Mouse (Mus musculus): ENCODE results near the gene Ccin. TPM values are rescaled to one million over a fixed set of nuclear protein-coding genes. Genes with fewer than 3 reads are reported as not detected.

The Ccin gene
- not detected for polyA plus RNA-seq (2014; fragmentation: Illumina TruSeq; extraction: RNeasy Lipid Tissue Mini Kit (QIAGEN cat#74804); ENCODE audit: insufficient read depth, low read depth, low replicate concordance)

DNA sequence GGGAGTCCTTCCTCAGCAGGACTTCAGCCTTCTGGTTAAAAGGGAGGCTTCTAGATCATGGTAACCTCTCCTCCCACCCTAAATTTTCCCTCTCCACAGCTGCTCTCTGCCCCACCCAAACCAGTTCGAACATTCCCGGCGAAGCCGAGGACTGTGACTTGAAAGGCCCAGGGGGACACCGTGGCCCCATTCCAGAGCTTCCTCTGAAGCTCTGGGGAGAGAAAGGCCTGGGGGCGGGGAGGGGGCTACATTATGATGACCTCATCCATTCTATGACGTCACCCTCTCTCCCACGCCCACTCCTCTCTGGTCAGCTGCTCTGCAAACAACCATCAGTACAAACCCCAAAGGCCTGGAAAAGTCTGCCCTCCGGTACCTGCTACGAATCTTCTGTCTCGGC lies at the start of gene Ccin:
TSS of gene Ccin (plus strand) at position 303 of the 400 bp plus-strand sequence.

DNA sequence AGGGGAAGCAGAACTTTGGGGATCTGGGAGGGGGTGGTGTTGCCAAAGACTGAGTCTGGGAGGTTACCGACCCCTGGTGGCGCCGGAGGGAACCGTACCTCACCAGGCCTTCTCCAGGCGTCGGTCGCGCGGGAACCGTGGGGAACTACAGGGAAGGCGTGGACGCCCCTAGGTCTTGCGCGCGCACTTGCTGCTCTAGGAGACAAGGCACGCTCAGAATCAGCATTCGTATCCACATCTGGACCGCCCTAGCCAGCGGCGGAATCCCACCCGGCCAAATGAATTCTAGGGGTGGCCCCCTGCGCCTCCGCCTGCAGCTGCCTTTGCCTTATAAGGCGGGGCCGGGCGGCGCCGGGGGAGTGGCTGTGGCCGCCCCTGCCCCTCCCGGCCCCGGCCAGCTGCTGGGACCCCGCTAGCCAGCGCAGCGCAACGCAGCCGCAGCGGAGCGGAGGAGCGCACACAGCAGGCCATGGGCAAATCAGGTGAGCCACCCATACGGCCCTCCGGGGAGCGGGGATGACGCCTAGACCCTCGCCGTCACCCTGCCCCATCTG lies 25.9 kb upstream of the Ccin start, which contains the start of gene Glipr2:
TSS of gene Glipr2 (plus strand) at position 110 of the 554 bp plus-strand sequence.

DNA sequence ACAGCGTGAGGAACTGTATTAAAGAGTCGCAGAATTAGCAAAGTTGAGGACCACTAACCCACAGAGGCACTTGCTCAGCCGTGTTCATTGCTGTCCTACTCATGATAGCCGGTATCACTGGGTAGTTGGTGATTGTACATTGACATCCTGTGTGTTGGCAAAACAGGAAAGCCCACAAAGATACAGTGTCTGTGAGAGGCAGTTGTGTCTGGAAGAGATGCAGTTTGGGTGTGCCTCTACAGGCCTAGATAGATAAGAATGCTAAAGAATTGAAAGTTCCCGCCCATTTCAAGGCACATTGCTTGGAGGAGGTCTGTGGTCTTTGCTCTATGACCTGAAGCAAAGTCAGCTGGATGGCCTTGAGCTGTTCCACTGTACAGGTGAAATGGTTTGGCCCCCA lies 20.8 kb downstream of the Ccin start, which contains the start of gene Clta:
TSS of gene Clta (plus strand) at position 327 of the 400 bp plus-strand sequence.

Other genes starting within 250 kb of the Ccin start
- not detected for gene Olfr159, start 212.5 kb upstream of the Ccin start, polyA plus RNA-seq (2014; fragmentation: Illumina TruSeq; extraction: RNeasy Lipid Tissue Mini Kit (QIAGEN cat#74804); ENCODE audit: insufficient read depth, low read depth, low replicate concordance)
- gene Olfr156, start 159.6 kb upstream of the Ccin start, polyA plus RNA-seq (2014; fragmentation: Illumina TruSeq; extraction: RNeasy Lipid Tissue Mini Kit (QIAGEN cat#74804); ENCODE audit: insufficient read depth, low read depth, low replicate concordance): not detected
- gene Olfr157, start 143.3 kb upstream of the Ccin start, polyA plus RNA-seq (2014; fragmentation: Illumina TruSeq; extraction: RNeasy Lipid Tissue Mini Kit (QIAGEN cat#74804); ENCODE audit: insufficient read depth, low read depth, low replicate concordance): not detected
- gene Olfr155, start 131.9 kb upstream of the Ccin start, polyA plus RNA-seq (2014; fragmentation: Illumina TruSeq; extraction: RNeasy Lipid Tissue Mini Kit (QIAGEN cat#74804); ENCODE audit: insufficient read depth, low read depth, low replicate concordance): not detected
- gene Reck, start 108.0 kb upstream of the Ccin start, polyA plus RNA-seq (2014; fragmentation: Illumina TruSeq; extraction: RNeasy Lipid Tissue Mini Kit (QIAGEN cat#74804); ENCODE audit: insufficient read depth, low read depth, low replicate concordance): 20.6 TPM
- 32.7 TPM for gene Glipr2, start 26.1 kb upstream of the Ccin start, polyA plus RNA-seq (2014; fragmentation: Illumina TruSeq; extraction: RNeasy Lipid Tissue Mini Kit (QIAGEN cat#74804); ENCODE audit: insufficient read depth, low read depth, low replicate concordance)
- gene Clta, start 21.0 kb downstream of the Ccin start, polyA plus RNA-seq (2014; fragmentation: Illumina TruSeq; extraction: RNeasy Lipid Tissue Mini Kit (QIAGEN cat#74804); ENCODE audit: insufficient read depth, low read depth, low replicate concordance): 209 TPM
- 19.0 TPM for gene Gne, start 100.7 kb downstream of the Ccin start, polyA plus RNA-seq (2014; fragmentation: Illumina TruSeq; extraction: RNeasy Lipid Tissue Mini Kit (QIAGEN cat#74804); ENCODE audit: insufficient read depth, low read depth, low replicate concordance)

All from lung, adult 10 weeks (tissue).